Mouse (Mus musculus) gastrocnemius, adult 2 months (tissue): Measurements from ENCODE around the gene Zfp870. TPM values are rescaled to one million over a fixed set of nuclear protein-coding genes. Genes with fewer than 3 reads are reported as not detected.

Source experiments
- DNase-seq: peaks from one replicate; pipeline ENCODE4 v3.0.0; 2022
- H3K27ac ChIP-seq: fragments of 200-600 bp; 2 replicates; pipeline ENCODE4 v1.8.1; 2022; ENCODE audit warnings: mild to moderate bottlenecking
- H3K4me3 ChIP-seq: fragments of 200-600 bp; 2 replicates; pipeline ENCODE4 v1.8.1; 2022; ENCODE audit warnings: mild to moderate bottlenecking, moderate library complexity
- CTCF ChIP-seq: fragments of 200-600 bp; IDR thresholded peaks from 2 replicates; pipeline ENCODE4 v1.8.1; 2022; ENCODE audit warnings: antibody characterized with exemption, mild to moderate bottlenecking, moderate library complexity
- intact Hi-C: fragments of 180-260 bp; cut with DNase I; formaldehyde crosslinking; loops from one replicate; pipeline ENCODE4 v1.15.1; 2025
- long read RNA-seq, 2 experiments: library from polyadenylated mRNA; stranded (forward); transcript quantifications; one replicate each; pipeline ENCODE4 v2.0.0; 2021
- total RNA-seq, 2 experiments: library from RNA; stranded (reverse); gene quantifications; 2 replicates each; pipeline ENCODE4 v1.2.3; 2021

Zfp870 gene
- total RNA-seq = 1 to 10 TPM; 6.7 to 8.5 TPM
- long read RNA-seq, experiment 1, full-length matches to known transcripts = 8 of 9 reads
- long read RNA-seq, experiment 1, partial matches to known transcripts = 0 of 9 reads
- long read RNA-seq, experiment 1, other reads (novel, unspliced or antisense) = 1 of 9 reads
- long read RNA-seq, experiment 2, full-length matches to known transcripts = 9 of 9 reads
- long read RNA-seq, experiment 2, partial matches to known transcripts = 0 of 9 reads
- long read RNA-seq, experiment 2, other reads (novel, unspliced or antisense) = 0 of 9 reads

DNA sequence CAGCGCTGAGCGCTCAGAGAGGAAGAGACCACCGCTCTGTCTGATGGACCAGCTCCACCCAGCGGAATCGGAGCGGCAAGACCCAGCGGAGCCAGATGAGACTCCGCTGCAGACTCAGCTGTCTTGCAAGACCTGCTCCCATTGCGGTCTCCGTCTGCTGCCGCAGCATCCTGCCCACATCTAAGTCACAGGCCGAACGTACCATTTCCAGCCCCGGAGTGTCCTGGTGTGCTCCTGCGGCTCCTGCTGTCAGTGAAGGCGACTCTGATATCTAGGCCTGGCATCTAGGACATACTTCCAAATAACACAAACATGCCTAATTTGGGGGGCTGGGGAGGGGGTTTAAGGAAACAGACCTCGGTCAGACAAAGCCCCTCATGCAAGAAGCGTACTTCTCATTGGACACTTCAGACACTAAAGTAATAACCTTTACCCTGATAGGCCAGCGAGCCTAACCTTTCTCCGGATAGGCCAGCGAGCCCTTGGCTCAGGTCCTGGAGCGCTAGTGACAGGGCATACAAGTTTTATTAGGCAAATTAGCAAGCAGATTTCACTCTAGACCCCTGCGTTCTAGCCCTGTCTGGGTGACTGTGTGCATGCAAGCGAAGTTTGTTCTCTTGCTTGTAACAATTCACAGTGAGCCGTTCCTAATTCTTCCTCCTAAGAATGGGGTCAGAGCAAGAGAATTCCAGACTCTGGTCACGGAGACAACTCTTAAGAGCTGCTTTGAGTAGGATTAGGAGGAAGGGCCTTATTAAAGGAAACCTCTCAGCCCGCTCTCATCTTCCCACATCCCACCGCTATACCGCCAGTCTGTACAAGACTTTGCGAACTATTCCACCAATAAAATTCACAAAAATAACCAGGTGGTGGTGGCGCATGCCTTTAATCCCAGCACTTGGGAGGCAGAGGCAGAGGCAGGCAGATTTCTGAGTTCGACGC, at the start of gene Zfp870:
Zfp870 (minus strand) TSS at position 404 of the 942 bp plus-strand sequence.
- H3K27ac ChIP-seq = peak within 1 kb of the TSS; percentile 94
- DNase-seq = peak; percentile 93
- TF ChIP-seq CTCF = peak; percentile 37; the same call in 1 of the 2 replicates
- intact Hi-C loops = loop anchor here (2.0 to 5.0 kb wide), 3 partner anchors 55 to 119 kb away; partner anchors contain the start of genes Cyp4f13 and Zfp472
- H3K4me3 ChIP-seq = peak within 1 kb of the TSS; percentile 92

DNA sequence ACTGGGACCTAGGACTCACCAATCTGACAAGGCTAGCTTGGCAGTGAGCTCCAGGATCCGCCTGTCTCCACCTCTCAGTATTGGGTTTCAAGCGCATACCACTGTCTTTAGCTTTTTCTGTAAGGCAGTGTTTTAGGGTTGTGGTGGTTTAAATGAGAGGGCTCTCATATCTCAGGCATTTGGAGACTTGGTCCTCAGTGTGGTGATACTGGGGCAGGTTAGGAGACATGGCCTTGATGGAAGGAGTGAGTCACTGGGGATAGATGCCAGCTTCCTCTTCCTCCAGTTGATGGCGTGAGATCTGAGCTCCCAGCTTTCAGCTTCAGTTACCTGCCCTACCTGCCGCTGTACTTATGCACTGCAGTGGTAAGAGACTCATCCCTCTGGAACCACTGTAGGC, 48.4 kb upstream of the Zfp870 start:
- TF ChIP-seq CTCF = no peak
- intact Hi-C loops = no loop called here

GRCm38 (mm10) chr17:32927803-32928202, 36.4 kb upstream of the Zfp870 start:
- H3K4me3 ChIP-seq = no peak overlapping the region
- TF ChIP-seq CTCF = no peak
- intact Hi-C loops = no loop called here
- H3K27ac ChIP-seq = no peak overlapping the region
- DNase-seq = no peak

More for the DNA sequence above, 48.4 kb upstream of the Zfp870 start:
- Histone ChIP-seq H3K27ac (no peak overlapping the region), H3K4me3 (no peak overlapping the region)
- no peak for DNase-seq

DNA sequence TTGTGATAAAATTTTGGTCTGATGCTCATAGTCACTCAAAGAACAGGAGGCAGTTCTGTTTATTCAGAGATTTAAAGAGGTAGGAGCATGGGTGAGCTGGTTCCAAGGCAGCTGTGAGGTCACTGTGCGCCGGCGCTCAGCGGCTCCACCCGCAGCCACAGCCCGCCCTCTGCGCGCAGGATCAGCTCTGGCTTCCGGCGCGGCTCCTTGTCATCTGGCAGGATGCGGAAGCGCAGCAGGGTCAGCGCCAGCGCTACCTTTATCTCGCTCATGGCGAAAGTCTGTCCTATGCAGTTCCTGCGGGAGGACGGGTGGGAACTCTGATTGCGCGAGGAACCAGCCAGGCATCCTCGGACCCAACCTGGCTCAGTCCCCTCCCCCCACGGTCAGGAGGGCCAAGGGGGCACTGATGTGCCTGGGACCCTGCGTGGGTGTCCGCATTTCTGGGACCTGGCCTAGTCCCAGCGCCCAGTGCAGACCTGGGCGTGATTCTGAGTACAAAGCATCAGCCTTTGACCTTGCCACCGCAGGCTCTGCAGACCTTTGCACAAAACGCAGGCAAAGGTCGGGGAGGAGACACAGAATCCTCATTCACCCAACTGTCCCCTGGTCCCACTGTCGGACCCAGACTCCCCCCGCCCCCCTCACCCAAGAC, 33.3 kb upstream of the Zfp870 start:
- peak overlapping the region; percentile 79 for H3K27ac ChIP-seq
- intact Hi-C loops = no loop called here
- peak overlapping the region; percentile 75 for H3K4me3 ChIP-seq

GRCm38 (mm10) chr17:32923681-32924080, 32.2 kb upstream of the Zfp870 start:
- DNase-seq = no peak
- no peak for TF ChIP-seq CTCF
- intact Hi-C loops = no loop called here
- Histone ChIP-seq H3K27ac (no peak overlapping the region), H3K4me3 (no peak overlapping the region)

More for the DNA sequence above, 33.3 kb upstream of the Zfp870 start:
- DNase-seq = peak; percentile 83
- no peak for TF ChIP-seq CTCF

DNA sequence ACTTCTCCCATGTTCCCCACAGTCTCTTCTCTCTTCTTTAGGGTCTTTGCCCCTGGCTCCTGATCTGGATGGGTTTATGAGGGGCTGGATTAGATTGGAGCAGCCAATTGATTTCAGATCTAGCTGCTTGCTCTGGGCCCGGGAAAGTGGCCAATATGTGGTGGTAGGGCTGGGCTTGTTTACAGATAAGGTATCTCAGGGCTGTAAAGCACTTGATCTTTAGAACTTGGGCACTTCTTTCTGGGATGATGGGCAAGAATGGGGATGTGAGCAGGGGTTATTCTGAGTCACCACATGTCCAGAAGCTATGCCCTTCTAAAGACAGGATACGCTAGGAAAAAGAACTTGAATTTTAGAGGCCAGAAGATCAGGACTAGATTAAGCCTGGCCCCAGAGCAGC, 27.7 kb upstream of the Zfp870 start:
- Histone ChIP-seq H3K27ac (no peak overlapping the region), H3K4me3 (no peak overlapping the region)
- intact Hi-C loops = no loop called here
- DNase-seq = no peak
- TF ChIP-seq CTCF = no peak

DNA sequence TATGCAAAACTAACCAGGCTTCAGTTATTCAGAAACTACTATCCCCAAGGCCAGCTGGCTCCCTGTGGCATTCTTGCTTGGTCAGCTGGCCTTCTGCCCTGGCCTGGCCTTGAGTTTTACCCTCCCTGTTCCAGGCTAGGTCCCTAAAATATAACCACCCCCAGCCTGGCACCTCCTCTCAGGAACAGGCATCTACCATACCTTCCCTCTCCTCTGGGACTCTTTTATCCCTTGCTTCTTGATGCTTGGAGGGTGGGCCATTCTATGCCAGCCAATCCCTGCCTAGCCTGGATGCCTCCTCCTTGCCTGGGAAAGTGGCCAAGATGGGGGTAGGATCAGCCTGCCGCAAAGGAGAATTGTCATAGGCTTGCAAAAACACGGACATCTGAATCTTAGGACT, 25.7 kb upstream of the Zfp870 start, which contains the start of gene Cyp4f14:
Cyp4f14 (minus strand) TSS at position 212 of the 400 bp plus-strand sequence.
- peak; percentile 75 for DNase-seq
- Histone ChIP-seq H3K4me3 (no peak within 1 kb of the TSS), H3K27ac (no peak within 1 kb of the TSS)
- intact Hi-C loops = no loop called here
- TF ChIP-seq CTCF = no peak

- intact Hi-C loops = no loop called here
- TF ChIP-seq CTCF = no peak
- H3K27ac ChIP-seq = no peak overlapping the region
- no peak for DNase-seq
- H3K4me3 ChIP-seq = no peak overlapping the region
These were observed 24.6 kb upstream of the Zfp870 start for GRCm38 (mm10) chr17:32916075-32916474.

GRCm38 (mm10) chr17:32906172-32906571, 14.7 kb upstream of the Zfp870 start:
- no peak for TF ChIP-seq CTCF
- no peak for DNase-seq
- no peak overlapping the region for H3K4me3 ChIP-seq
- intact Hi-C loops = no loop called here
- H3K27ac ChIP-seq = no peak overlapping the region

DNA sequence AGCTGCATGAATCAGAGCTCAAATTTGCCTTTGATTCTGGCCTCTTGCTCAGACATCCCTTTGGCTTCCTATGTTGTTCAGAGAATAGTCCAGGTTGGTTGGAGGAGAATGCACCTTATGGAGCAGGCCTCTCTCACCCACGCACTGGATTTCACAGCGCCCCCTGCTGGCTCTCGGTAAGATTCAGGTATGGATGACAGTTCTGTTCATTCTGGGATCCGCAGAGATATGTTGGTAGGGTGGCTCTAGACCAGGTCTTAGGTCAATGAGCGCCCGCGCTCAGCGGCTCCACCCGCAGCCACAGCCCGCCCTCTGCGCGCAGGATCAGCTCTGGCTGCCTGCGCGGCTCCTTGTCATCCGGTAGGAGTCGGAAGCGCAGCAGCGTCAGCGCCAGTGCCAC, 13.8 kb upstream of the Zfp870 start:
- peak; percentile 62 for TF ChIP-seq CTCF
- intact Hi-C loops = no loop called here
- H3K27ac ChIP-seq = no peak overlapping the region
- peak overlapping the region; percentile 26; the same call in 1 of the 2 replicates for H3K4me3 ChIP-seq
- DNase-seq = peak; percentile 57

- intact Hi-C loops = no loop called here
These were observed 13.0 kb upstream of the Zfp870 start for GRCm38 (mm10) chr17:32904414-32904813.

GRCm38 (mm10) chr17:32901751-32902525, 10.5 kb upstream of the Zfp870 start:
- Histone ChIP-seq H3K27ac (no peak overlapping the region), H3K4me3 (no peak overlapping the region)
- intact Hi-C loops = no loop called here
- DNase-seq = no peak
- TF ChIP-seq CTCF = no peak

More at GRCm38 (mm10) chr17:32904414-32904813, 13.0 kb upstream of the Zfp870 start:
- peak; percentile 42 for TF ChIP-seq CTCF
- no peak overlapping the region for H3K27ac ChIP-seq
- no peak for DNase-seq
- H3K4me3 ChIP-seq = no peak overlapping the region
